Mouse (Mus musculus): ENCODE measurements at regions not wholly inside any gene's neighbourhood (a gene's known extent, or its start where the extent isn't known, plus 50 kb on each side); places are given as distances from the start of the nearest gene placed in this dataset.

- DNase-seq (ENCODE audit: low spot score in 2 of 2) = no peak
Observed at GRCm38 (mm10) chr17:47226391-47226790, 142.3 kb upstream of the Mrps10 start.

GRCm38 (mm10) chr17:47225306-47226269 is 143.1 kb upstream of the Mrps10 start:
- peak; percentile 37 to 40 for DNase-seq (ENCODE audit: low spot score in 2 of 2)

- peak; percentile 35 to 58 for DNase-seq (ENCODE audit: low spot score in 2 of 2)
Observed at GRCm38 (mm10) chr17:47221068-47221796, 147.5 kb upstream of the Mrps10 start.

GRCm38 (mm10) chr17:47219846-47220245 is 148.8 kb upstream of the Mrps10 start:
- no peak for DNase-seq (ENCODE audit: low spot score in 2 of 2)

- DNase-seq (ENCODE audit: low spot score in 2 of 2) = no peak
Observed at GRCm38 (mm10) chr17:47216490-47216889, 152.2 kb upstream of the Mrps10 start.

GRCm38 (mm10) chr17:47215841-47216240 is 152.8 kb upstream of the Mrps10 start:
- DNase-seq (ENCODE audit: low spot score in 2 of 2) = no peak

- peak; percentile 7 to 18 for DNase-seq (ENCODE audit: low spot score in 2 of 2)
Observed at GRCm38 (mm10) chr17:47214111-47214510, 154.6 kb upstream of the Mrps10 start.

GRCm38 (mm10) chr17:47210441-47211196 is 158.1 kb upstream of the Mrps10 start:
- DNase-seq (ENCODE audit: low spot score in 2 of 2) = no peak

GRCm38 (mm10) chr17:47208886-47209585 is 159.7 kb upstream of the Mrps10 start:
- no peak for DNase-seq (ENCODE audit: low spot score in 2 of 2)

- DNase-seq (ENCODE audit: low spot score in 2 of 2) = no peak
Observed at GRCm38 (mm10) chr17:47207471-47207870, 161.2 kb upstream of the Mrps10 start.

- no peak for DNase-seq (ENCODE audit: low spot score in 2 of 2)
Observed at GRCm38 (mm10) chr17:47204470-47205162, 164.1 kb upstream of the Mrps10 start.

- DNase-seq (ENCODE audit: low spot score in 2 of 2) = no peak
Observed at GRCm38 (mm10) chr17:47199206-47199605, 169.5 kb upstream of the Mrps10 start.

- DNase-seq (ENCODE audit: low spot score in 2 of 2) = no peak
Observed at GRCm38 (mm10) chr17:47197957-47198356, 170.7 kb upstream of the Mrps10 start.

GRCm38 (mm10) chr17:47196992-47197391 is 171.7 kb upstream of the Mrps10 start:
- no peak for DNase-seq (ENCODE audit: low spot score in 2 of 2)

GRCm38 (mm10) chr17:47195981-47196380 is 172.7 kb upstream of the Mrps10 start:
- no peak for DNase-seq (ENCODE audit: low spot score in 2 of 2)

- DNase-seq (ENCODE audit: low spot score in 2 of 2) = no peak
Observed at GRCm38 (mm10) chr17:47194463-47195012, 174.1 kb upstream of the Mrps10 start.

GRCm38 (mm10) chr17:47191416-47191815 is 177.3 kb upstream of the Mrps10 start:
- DNase-seq (ENCODE audit: low spot score in 2 of 2) = no peak

GRCm38 (mm10) chr17:47189770-47190169 is 178.9 kb upstream of the Mrps10 start:
- DNase-seq (ENCODE audit: low spot score in 2 of 2) = no peak

- DNase-seq (ENCODE audit: low spot score in 2 of 2) = peak; percentile 36 to 49
Observed at GRCm38 (mm10) chr17:47184148-47184547, 173.8 kb upstream of the Ubr2 start.

GRCm38 (mm10) chr17:47182118-47182517 is 171.8 kb upstream of the Ubr2 start:
- DNase-seq (ENCODE audit: low spot score in 2 of 2) = peak; percentile 41 to 74

All from heart, adult 9 months (tissue).